Mouse (Mus musculus): ENCODE measurements around the gene Rflnb. TPM values are rescaled to one million over a fixed set of nuclear protein-coding genes. Genes with fewer than 3 reads are reported as not detected.

The Rflnb gene
- polyA plus RNA-seq, 1 experiment: 21.5 TPM

GRCm38 (mm10) chr11:76064411-76064810, 36.8 kb upstream of the Rflnb start:
- Histone ChIP-seq H3K27me3 (ENCODE audit: control insufficient read depth, insufficient read depth, low read length) (no peaks in the 10 kb centered on the region), H3K27ac (ENCODE audit: insufficient read depth, low read depth, low read length) (no peak overlapping the region), H3K36me3 (ENCODE audit: control insufficient read depth, insufficient read depth, low read length) (peaks cover 25% of the 10 kb centered on the region), H3K4me3 (ENCODE audit: low read depth, low read length) (no peak overlapping the region), H3K4me1 (ENCODE audit: control insufficient read depth, insufficient read depth, insufficient read length, low read length) (peaks cover 3% of the 10 kb centered on the region; the same call in 1 of the 2 replicates)
- TF ChIP-seq CTCF (IDR thresholded peaks at IDR 0.05; ENCODE audit: extremely low read depth, insufficient read length, insufficient replicate concordance, low read depth, low read length): no peak
- TF ChIP-seq POLR2A (IDR thresholded peaks at IDR 0.05; ENCODE audit: low read depth, low read length): no peak
- 77% methylated on average over 7 of the region's 7 CpGs for WGBS

GRCm38 (mm10) chr11:76060906-76061305, 33.3 kb upstream of the Rflnb start:
- H3K27me3 ChIP-seq (ENCODE audit: control insufficient read depth, insufficient read depth, low read length): no peaks in the 10 kb centered on the region
- no peak for TF ChIP-seq CTCF (IDR thresholded peaks at IDR 0.05; ENCODE audit: extremely low read depth, insufficient read length, insufficient replicate concordance, low read depth, low read length)
- TF ChIP-seq POLR2A (IDR thresholded peaks at IDR 0.05; ENCODE audit: low read depth, low read length): no peak
- no peak overlapping the region for H3K27ac ChIP-seq (ENCODE audit: insufficient read depth, low read depth, low read length)
- H3K36me3 ChIP-seq (ENCODE audit: control insufficient read depth, insufficient read depth, low read length): peaks cover 19% of the 10 kb centered on the region
- H3K4me3 ChIP-seq (ENCODE audit: low read depth, low read length): no peak overlapping the region
- H3K4me1 ChIP-seq (ENCODE audit: control insufficient read depth, insufficient read depth, insufficient read length, low read length): peaks cover 3% of the 10 kb centered on the region; the same call in 1 of the 2 replicates
- 85% methylated on average over 2 of the region's 2 CpGs for WGBS

GRCm38 (mm10) chr11:76059971-76060370, 32.4 kb upstream of the Rflnb start:
- WGBS: 57% methylated on average over 7 of the region's 7 CpGs
- Histone ChIP-seq H3K4me1 (ENCODE audit: control insufficient read depth, insufficient read depth, insufficient read length, low read length) (peaks cover 3% of the 10 kb centered on the region; the same call in 1 of the 2 replicates), H3K36me3 (ENCODE audit: control insufficient read depth, insufficient read depth, low read length) (peaks cover 17% of the 10 kb centered on the region), H3K27me3 (ENCODE audit: control insufficient read depth, insufficient read depth, low read length) (no peaks in the 10 kb centered on the region), H3K27ac (ENCODE audit: insufficient read depth, low read depth, low read length) (no peak overlapping the region), H3K4me3 (ENCODE audit: low read depth, low read length) (no peak overlapping the region)
- TF ChIP-seq POLR2A (IDR thresholded peaks at IDR 0.05; ENCODE audit: low read depth, low read length) (no peak), CTCF (IDR thresholded peaks at IDR 0.05; ENCODE audit: extremely low read depth, insufficient read length, insufficient replicate concordance, low read depth, low read length) (no peak)

- Histone ChIP-seq H3K4me3 (ENCODE audit: low read depth, low read length) (no peak overlapping the region), H3K36me3 (ENCODE audit: control insufficient read depth, insufficient read depth, low read length) (peaks cover 9% of the 10 kb centered on the region), H3K4me1 (ENCODE audit: control insufficient read depth, insufficient read depth, insufficient read length, low read length) (no peaks in the 10 kb centered on the region), H3K27ac (ENCODE audit: insufficient read depth, low read depth, low read length) (no peak overlapping the region), H3K27me3 (ENCODE audit: control insufficient read depth, insufficient read depth, low read length) (no peaks in the 10 kb centered on the region)
- no peak for TF ChIP-seq POLR2A (IDR thresholded peaks at IDR 0.05; ENCODE audit: low read depth, low read length)
- no peak for TF ChIP-seq CTCF (IDR thresholded peaks at IDR 0.05; ENCODE audit: extremely low read depth, insufficient read length, insufficient replicate concordance, low read depth, low read length)
- 42% methylated on average over 3 of the region's 3 CpGs for WGBS
Observed at GRCm38 (mm10) chr11:76056487-76056886, 28.9 kb upstream of the Rflnb start.

- Histone ChIP-seq H3K4me3 (ENCODE audit: low read depth, low read length) (no peak overlapping the region), H3K36me3 (ENCODE audit: control insufficient read depth, insufficient read depth, low read length) (peaks cover 8% of the 10 kb centered on the region; the same call in 1 of the 2 replicates), H3K4me1 (ENCODE audit: control insufficient read depth, insufficient read depth, insufficient read length, low read length) (no peaks in the 10 kb centered on the region), H3K27me3 (ENCODE audit: control insufficient read depth, insufficient read depth, low read length) (no peaks in the 10 kb centered on the region), H3K27ac (ENCODE audit: insufficient read depth, low read depth, low read length) (no peak overlapping the region)
- 90% methylated on average over 5 of the region's 5 CpGs for WGBS
- TF ChIP-seq POLR2A (IDR thresholded peaks at IDR 0.05; ENCODE audit: low read depth, low read length) (no peak), CTCF (IDR thresholded peaks at IDR 0.05; ENCODE audit: extremely low read depth, insufficient read length, insufficient replicate concordance, low read depth, low read length) (no peak)
Observed at GRCm38 (mm10) chr11:76052496-76052895, 24.9 kb upstream of the Rflnb start.

- 68% methylated on average over 5 of the region's 5 CpGs for WGBS
- no peak for TF ChIP-seq POLR2A (IDR thresholded peaks at IDR 0.05; ENCODE audit: low read depth, low read length)
- TF ChIP-seq CTCF (IDR thresholded peaks at IDR 0.05; ENCODE audit: extremely low read depth, insufficient read length, insufficient replicate concordance, low read depth, low read length): no peak
Observed at GRCm38 (mm10) chr11:76050967-76051512, 23.5 kb upstream of the Rflnb start.

GRCm38 (mm10) chr11:76050509-76050908, 22.9 kb upstream of the Rflnb start:
- no peak for TF ChIP-seq POLR2A (IDR thresholded peaks at IDR 0.05; ENCODE audit: low read depth, low read length)
- TF ChIP-seq CTCF (IDR thresholded peaks at IDR 0.05; ENCODE audit: extremely low read depth, insufficient read length, insufficient replicate concordance, low read depth, low read length): no peak
- H3K27ac ChIP-seq (ENCODE audit: insufficient read depth, low read depth, low read length): no peak overlapping the region
- no peaks in the 10 kb centered on the region; the same call in 1 of the 2 replicates for H3K4me1 ChIP-seq (ENCODE audit: control insufficient read depth, insufficient read depth, insufficient read length, low read length)
- H3K36me3 ChIP-seq (ENCODE audit: control insufficient read depth, insufficient read depth, low read length): peaks cover 18% of the 10 kb centered on the region; the same call in 1 of the 2 replicates
- no peak overlapping the region for H3K4me3 ChIP-seq (ENCODE audit: low read depth, low read length)
- WGBS: 61% methylated on average over 3 of the region's 3 CpGs
- no peaks in the 10 kb centered on the region for H3K27me3 ChIP-seq (ENCODE audit: control insufficient read depth, insufficient read depth, low read length)

More at GRCm38 (mm10) chr11:76050967-76051512, 23.5 kb upstream of the Rflnb start:
- no peak overlapping the region for H3K4me3 ChIP-seq (ENCODE audit: low read depth, low read length)
- H3K27ac ChIP-seq (ENCODE audit: insufficient read depth, low read depth, low read length): no peak overlapping the region
- peaks cover 14% of the 10 kb centered on the region; the same call in 1 of the 2 replicates for H3K36me3 ChIP-seq (ENCODE audit: control insufficient read depth, insufficient read depth, low read length)
- no peaks in the 10 kb centered on the region for H3K4me1 ChIP-seq (ENCODE audit: control insufficient read depth, insufficient read depth, insufficient read length, low read length)
- H3K27me3 ChIP-seq (ENCODE audit: control insufficient read depth, insufficient read depth, low read length): no peaks in the 10 kb centered on the region

All from small intestine, adult 2 months (tissue).